Mouse (Mus musculus) megakaryocyte-erythroid progenitor cell, adult 5 weeks (primary cell): ENCODE measurements around the gene Gm428. TPM values are rescaled to one million over a fixed set of nuclear protein-coding genes. Genes with fewer than 3 reads are reported as not detected.

ENCODE experiments used
- polyA plus RNA-seq: library from polyadenylated mRNA; stranded (reverse); fragments of >175 nt; gene quantifications from 2 replicates; pipeline ENCODE4 v1.2.3, GENCODE M21; 2012

Gm428 gene
- not detected in 2 replicates for polyA plus RNA-seq

GRCm38 (mm10) chr4:73683216-73683615 lies at the start of gene Gm428:
Gene Gm428, plus strand, starts transcription at chr4:73683516.

GRCm38 (mm10) chr4:73637821-73638220 lies 45.5 kb upstream of the Gm428 start, which contains the start of gene Gm11236:
Gene Gm11236, plus strand, starts transcription at chr4:73638121.

GRCm38 (mm10) chr4:73668054-73668453 lies 15.3 kb upstream of the Gm428 start, which contains the start of gene Gm11239:
Gene Gm11239, plus strand, starts transcription at chr4:73668354.

Other genes with a start within 250 kb of the Gm428 start
- gene Gm11238, start 75.6 kb upstream of the Gm428 start, polyA plus RNA-seq, result not detected in 2 replicates
- not detected in 2 replicates for gene Gm11237, start 60.5 kb upstream of the Gm428 start, polyA plus RNA-seq
- gene Gm11236, start 45.4 kb upstream of the Gm428 start, polyA plus RNA-seq, result not detected in 2 replicates
- not detected in 2 replicates for gene Gm11239, start 15.2 kb upstream of the Gm428 start, polyA plus RNA-seq
- gene Rasef, start 107.5 kb downstream of the Gm428 start, polyA plus RNA-seq, result not detected in 2 replicates
- gene Gm11758, start 192.8 kb downstream of the Gm428 start, polyA plus RNA-seq, result not detected in 2 replicates
- gene Gm11757, start 207.6 kb downstream of the Gm428 start, polyA plus RNA-seq, result not detected in 2 replicates
- gene Gm13871, start 222.4 kb downstream of the Gm428 start, polyA plus RNA-seq, result not detected in 2 replicates
- 0.12 TPM in 1 of 2 replicates, not detected in the other for gene Gm11756, start 237.2 kb downstream of the Gm428 start, polyA plus RNA-seq